Mouse (Mus musculus) thymus, postnatal 25 days (tissue): ENCODE results near the gene Zfhx3.

Experiments
- DNase-seq: peaks from one replicate; pipeline ENCODE4 v3.0.0; 2022

The Zfhx3 gene

DNA sequence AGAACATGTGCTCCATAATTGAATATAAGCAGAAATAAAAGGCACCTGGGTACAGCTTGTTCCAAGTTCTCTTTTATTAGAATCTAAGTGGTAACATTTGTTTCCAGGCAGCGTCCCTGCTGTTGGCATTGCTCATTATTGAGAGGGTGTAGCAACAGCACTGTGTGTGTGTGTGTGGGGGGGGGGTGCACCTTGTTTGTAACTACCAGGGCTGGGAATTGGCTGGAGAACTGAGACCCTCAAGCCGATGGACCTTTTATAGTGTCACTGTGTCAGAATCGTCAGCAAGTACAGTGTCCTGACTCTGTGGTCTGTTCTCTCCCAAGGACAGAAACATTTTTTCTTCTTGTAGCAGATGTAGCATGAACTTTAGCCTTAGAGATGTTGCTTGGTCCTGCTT, 77.2 kb downstream of the Zfhx3 start:
- DNase-seq, result no peak

DNA sequence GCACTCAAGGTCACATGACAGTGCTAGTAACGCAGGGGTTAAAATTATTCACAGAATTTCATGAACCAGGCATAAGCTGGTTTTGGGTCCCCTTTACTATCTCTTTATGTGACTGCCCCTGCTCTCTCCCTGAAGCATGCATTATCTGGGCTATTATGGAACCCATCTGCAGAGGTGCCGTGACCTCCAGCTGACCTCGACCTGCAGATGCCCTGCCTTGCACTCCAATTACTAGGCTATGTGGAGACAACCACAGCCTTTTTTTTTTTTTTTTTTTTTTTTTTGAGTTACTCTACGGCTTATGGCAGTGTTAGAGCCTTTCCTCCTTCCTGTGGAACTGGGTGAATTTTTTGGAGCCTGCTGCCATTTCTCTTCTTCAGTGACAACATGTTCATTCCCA, 80.0 kb downstream of the Zfhx3 start:
- no peak for DNase-seq

DNA sequence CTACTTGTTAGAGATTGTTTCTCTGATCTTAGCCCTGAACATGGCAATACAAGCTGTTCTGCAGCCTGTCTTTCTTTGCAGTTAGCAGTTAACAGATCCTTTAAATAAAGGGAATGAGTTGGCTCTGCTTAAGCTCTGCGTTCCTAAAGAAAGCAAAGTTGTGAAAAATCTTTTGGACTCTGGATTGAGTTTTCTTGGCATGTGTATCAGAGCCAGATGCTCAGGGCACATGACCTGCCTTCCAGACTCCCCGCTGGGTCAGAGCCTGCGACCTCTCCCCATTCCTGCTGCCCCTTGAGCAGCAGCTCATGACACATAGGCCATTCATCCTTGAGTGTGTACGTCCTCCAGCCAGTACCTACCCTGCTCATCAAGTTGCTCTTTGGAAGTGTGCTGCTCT, 81.9 kb downstream of the Zfhx3 start:
- DNase-seq, result no peak

DNA sequence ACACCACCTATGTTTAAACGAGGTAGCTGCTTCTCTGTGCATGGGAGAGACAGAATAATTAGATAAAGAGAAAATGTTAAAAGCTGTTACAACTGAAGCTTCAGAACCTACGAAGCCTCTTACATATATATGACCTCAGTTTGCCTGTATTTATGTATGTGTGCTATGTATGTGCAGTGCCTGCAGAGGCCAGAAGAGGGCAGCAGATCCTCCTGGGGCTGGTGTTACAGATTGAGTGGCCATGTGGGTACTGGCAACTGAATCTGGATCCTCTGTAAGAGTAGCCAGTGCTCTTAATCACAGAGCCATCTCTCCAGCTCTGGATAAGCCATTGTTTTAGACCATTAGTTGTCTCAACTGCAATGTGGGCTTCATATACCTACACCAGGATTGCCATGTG, 82.8 kb downstream of the Zfhx3 start:
- DNase-seq, result peak; percentile 2

DNA sequence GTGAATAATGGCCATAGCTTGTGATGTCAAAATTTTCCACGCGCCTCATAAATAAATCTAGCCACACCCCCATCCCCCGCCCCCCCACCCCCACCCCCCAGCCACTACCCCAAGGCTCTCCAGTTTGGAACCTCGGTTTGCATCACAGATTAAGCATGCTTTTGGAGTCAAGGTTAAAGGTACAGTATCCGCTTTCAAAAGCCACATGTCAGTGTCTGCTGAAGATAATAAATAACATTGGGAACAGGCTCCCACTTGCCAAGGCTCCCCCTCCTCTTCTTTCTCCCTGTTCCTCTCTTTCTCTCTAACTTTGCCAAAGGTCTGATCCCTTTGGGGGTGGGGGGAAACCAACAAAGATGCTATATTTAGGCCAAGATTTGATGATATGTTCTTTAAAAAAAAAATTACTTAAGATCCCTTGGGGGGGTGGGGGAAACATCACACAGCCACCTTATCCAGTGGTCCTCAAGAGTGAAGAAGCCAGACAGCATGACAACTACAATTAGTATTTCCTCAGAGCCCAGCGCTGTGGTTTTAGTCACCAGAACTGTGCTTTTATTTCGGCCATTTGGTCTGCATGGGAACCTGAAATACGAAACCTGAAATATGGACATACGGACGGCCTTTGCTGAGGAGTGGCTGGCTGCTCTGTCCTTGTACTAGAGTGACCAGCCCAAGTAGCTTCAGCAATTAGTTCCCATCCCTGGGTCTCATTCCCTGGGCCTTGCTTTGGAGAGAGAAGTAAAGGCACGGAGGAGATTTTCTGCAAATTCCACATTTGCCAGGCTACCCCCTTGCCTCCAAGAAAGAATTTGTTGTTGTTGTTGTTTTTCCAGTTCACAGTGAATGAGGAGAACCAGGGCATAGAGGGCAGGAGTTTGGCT, 84.4 kb downstream of the Zfhx3 start:
- DNase-seq, result no peak

DNA sequence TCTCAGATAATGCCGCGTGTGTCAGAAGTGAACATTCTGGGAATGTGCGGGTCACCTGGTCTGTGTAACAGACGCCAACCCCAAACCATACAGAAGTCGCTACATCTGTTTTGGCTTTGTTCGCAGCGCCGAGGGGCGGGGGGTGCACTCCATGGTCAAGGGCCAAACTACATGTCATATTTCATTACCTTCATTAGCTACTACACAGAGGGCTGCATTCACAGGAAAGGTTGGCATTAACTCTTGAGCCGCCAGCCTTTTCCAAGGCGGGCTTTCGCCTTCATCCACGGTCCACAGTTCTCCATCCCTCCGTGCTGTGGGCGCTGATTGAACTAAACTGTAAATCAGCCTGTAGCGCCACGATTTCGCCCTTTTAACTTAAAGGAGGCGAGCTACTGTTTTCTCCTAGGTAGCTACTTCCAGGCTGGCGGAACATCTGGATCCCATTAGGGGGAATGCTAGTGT, 85.1 kb downstream of the Zfhx3 start:
- no peak for DNase-seq

DNA sequence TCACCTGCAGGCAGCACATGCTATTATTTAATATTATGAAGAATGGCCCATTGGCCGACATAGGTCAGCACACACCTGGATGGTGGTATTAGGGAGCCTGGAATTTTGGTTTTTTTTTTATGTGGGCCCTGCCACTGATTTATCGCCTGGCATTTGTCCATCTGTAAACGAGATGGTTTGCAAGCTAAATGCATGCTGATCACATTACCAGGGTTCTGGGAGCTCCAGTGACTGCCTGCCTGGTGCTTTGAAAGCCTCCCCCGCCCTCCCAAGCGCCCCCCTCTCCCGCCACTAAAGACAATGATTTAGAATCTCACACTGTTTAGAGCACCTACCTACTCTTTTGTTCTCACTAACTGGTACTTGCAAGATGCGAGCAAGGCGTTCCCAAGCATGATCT, 86.0 kb downstream of the Zfhx3 start:
- DNase-seq, result no peak

DNA sequence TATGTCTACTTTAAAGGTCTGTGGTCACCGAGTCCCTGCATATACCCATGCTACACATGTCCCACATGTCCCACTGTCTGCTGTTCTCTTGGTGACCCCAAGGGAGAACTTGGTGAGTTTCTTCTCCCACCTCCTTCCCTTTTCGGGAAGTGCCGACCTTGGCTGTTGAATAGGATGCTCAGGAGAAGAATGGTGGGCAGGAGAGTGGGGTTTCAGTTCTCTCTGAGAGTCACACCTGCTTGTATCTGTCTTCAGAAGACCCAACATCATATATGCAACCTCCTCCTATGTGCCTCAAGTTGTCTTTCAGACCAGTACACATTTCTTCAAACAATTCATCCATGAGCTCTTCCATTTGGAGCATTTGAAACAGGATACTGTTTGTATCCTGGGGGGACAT, 88.7 kb downstream of the Zfhx3 start:
- DNase-seq, result no peak

DNA sequence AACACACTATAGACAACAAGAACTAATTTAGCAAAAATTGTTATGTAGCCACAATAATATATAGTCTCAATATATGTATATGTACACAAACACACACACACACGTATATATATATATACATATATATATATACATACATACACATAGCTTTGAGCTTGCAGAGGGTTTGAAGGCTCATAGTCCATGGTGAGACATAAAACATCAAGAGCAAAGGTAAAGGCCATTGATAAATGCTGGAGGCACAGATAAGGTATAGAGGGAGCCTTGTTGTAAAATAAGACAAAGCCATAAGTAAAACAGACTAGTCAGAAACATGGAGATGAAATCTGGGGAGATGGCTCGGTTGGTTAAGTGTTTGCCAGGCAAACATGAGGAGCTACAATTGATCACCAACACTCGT, 91.6 kb downstream of the Zfhx3 start:
- no peak for DNase-seq

DNA sequence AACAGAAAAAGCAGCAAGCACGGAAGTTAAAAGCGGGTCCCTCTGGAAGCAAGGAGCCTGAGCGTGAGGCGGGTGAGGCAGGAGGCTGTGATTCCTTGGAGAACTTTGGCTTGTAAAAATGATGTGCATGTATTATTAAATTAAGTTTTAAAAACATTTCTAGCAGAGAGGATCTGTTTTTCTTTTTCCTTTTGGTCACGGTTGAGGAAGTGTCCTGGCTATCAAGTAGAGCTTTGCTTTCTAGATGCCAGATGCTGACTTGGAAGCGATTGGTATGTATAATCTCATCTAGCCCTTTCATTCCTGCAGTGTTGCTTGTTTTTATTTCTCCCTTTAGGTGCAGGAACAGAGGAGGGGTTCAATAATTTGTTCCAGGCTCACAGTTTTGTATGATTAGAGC, 92.3 kb downstream of the Zfhx3 start:
- DNase-seq, result no peak

DNA sequence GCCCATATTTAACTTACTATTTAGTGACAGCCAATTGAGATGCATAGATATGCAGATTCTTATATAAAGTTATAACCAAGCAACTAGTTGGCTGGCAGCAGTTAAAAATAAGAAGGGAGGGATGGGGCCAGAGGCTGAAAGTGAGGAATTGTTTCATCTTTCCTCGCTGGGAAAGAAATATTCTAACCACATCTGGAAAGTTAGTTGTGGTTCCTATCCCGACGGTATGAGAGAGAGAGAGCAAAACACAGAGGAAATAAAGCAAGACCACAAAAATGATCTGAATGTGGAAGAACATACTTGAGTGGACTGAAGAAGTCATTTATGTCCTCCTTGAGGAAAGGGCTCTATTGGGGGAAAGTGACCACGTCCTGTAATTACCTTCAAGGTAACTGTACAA, 101.2 kb downstream of the Zfhx3 start:
- no peak for DNase-seq

DNA sequence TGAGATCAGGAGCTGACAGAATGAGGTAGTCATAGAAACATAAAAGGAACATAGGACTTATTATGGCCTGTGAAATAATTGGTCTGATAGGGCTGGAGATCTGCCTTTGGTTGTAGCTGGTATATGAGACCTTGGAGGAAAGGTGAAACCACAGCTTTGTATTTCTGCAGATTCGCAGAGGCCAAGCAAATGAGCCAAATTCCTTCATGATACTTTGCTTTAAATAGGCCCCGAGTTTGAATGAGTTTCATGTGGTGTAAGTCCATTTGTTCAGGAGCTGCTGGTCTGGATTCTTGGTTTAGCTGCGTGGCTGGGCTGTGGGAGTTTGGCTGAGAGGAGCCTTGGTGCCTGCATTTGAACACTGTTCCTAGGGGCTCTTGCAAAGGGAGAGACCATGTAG, 101.7 kb downstream of the Zfhx3 start:
- no peak for DNase-seq

DNA sequence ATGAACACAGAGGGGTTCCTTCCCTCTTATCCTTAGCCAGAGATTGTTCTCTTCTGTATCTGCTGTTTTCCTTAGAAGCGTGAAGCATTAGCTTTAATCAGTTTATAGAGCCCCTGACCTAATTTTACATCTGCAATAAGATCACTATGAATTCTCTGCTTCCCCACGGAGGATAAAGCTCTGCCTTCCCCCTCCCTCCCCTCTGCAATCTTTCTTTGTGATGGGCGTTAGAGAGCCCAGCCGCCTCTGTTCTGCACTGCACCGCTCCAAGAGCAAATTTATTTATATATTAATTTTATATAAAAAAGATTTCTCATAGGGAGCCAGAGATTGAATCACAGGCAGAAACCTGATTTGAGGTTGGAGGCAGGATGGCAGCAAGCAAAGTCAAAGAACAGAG, 113.8 kb downstream of the Zfhx3 start:
- no peak for DNase-seq

DNA sequence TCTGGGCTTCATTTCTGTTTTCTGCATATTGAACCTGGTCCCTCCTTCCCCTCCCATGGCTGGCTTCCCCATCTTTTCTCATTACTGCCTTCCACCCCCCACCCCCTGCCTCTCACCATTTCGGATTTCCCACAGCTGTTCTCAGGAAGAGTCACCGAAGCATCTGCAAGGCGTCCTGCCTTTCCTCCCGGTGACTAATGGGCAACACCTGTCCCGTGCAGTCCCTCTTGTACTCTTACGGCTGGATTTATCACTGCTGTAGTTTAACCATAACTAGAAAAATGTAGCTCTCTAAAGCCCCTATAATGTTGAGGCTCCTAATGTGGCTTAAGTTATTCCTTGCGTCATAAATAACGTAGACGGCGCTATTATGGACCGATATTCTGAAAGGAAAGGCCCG, 119.5 kb downstream of the Zfhx3 start:
- DNase-seq, result no peak

DNA sequence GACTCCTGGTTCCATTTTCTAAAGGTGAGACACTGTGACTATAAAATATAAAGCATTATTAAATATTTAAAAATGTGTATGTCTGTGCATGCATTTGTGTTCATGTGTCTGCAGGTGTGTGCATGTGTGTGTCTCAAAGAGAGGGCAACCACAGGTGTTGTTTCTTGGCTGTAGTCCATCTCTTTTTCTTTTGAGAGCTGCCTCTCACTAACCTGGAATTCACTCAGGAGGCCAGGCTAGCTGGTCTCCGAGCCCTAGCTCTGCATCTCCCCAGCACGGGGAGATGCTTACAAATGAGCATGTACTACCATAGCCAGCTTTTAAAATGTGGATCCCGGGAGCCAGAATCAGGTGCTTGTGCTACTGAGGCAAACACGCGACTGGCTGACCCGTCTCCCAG, 124.7 kb downstream of the Zfhx3 start:
- DNase-seq, result no peak

DNA sequence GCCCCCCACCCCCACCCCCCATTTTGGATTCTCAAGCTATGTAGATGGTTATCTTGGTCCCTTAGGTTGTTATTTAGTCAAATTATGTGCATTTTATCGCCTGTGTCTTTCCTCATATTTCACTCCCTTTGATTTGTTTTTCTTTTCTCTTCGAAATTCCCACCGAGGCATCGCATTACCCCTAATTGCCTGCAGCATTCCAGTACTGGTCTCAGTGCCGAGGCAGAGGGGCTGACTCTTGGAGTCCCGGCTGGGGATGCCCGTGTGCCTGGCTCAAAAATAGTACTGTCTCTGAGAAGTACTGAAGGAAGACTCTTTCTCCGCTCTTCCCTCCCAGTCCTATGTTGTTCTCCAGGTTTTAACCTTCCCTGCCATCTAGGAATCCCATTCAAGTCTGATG, 125.8 kb downstream of the Zfhx3 start:
- DNase-seq, result no peak

DNA sequence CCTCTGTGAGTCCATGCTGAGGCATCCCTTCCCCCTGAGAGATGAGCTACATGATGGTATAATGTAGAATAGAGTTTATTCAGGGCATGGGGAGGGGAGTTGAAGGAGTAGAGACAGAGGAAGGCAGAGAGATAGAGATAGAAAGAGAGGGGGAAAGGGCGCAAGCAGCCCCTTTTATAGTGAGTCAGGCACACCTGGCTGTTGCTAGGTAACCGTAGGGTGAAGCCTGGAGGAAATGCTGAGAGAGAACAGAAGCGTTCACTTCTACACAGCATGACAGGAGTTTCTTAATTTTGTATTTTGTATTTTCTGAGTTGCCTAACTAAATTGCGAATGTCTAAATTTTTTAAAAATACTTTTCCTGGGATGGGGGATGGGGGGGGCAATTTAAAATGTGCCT, 128.0 kb downstream of the Zfhx3 start:
- no peak for DNase-seq

DNA sequence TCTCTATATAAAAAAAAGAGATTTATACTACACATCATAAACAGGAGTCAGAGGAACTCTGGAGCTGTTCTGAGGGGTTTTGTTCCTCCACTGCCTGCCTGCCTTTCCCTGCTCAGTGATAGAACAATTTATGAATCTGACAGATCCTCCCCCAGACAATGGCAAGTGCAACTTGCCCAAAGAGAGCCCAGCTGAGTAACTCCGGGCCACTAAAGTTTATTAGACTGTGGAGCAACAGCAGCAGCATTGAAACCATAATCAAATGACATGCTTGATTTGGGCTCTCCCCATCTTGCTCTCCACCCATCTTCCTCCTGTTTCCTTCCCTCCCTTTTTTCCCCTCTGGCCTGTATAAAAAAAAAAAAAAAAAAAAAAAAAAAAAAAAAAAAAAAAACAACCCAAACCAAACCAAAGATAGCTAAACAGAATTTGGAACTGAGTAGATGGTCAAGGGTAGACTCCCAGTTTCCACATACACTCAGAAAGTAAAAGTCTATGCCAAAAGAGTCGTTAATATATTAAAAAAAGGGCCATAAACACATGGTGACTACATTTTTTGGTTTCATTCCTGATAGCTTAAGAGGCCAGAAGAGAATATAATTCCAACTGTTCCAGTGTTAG, 129.8 kb downstream of the Zfhx3 start:
- DNase-seq, result no peak

DNA sequence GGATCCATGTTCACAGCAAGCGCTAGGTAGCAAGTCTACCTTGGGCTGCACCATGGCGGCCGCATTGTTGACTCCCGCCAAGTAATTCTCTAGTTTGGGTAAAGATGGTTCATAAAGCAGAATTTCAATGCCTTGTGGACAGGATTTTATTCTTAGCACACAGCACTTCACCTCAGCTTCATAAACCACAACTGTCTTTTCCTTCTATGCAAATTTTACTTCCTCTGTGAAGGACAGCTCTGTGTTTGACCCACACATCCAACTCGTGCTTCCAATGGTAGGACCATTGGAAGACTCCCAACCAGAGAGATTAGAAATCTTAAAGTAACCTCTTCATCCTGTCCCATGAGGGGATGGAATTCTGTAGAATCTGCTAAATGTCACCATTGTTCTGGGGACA, 130.4 kb downstream of the Zfhx3 start:
- DNase-seq, result no peak

DNA sequence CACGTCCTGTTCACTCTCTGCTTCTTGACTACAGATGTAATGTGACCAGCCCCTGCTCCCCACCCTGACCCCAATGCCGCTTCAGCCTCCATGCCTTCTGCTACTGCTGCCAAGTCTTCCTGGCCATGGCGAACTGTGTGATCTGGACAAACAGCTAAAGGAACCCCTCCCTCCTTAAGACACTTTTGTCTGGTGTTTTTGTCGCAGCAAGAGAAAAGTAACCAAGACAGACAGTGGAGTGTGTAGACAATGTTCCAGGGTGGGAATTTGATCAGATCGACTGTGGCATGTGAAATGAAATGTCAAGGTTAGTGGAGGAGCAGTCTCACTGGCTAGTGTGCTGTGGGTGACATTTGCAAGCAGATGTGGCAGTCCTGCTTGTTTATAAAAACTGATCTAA, 132.7 kb downstream of the Zfhx3 start:
- DNase-seq, result no peak

DNA sequence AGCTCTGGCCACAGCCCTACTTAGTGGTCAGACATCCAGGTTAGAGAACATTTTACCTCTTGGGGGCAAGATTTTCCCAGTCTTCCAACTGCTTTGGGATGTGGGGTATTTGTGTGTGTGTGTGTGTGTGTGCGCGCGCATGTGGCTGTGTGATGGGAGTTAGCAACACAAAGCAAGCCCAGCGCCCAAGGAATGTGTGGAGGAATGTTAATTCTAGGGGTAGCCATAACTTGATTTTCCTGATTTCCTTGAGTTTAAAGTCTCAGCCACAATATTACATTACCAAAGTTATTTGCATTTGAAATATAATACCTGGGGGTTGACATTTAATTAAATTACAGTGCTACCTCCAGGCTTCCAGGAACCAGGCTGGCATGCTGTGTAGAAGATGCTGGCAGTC, 136.3 kb downstream of the Zfhx3 start:
- no peak for DNase-seq

DNA sequence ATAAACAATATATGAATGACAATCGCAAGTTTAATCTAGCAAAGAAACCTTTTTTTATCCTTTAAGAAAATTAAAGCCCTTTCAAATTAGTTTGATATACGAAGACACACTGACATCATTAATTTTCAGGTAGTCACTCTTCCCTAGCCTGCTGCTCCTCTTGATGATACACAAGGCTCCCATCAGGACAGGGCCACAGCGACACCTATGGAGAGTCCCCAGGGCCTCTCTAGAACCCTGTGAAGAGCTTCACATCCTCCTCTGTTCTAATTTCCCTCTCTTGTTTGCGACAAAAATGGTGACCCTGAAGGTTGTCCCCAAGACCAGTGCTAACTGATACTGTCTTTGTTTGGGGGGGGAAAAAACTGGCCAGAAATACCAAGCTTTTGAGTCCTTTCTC, 144.5 kb downstream of the Zfhx3 start:
- DNase-seq, result no peak

DNA sequence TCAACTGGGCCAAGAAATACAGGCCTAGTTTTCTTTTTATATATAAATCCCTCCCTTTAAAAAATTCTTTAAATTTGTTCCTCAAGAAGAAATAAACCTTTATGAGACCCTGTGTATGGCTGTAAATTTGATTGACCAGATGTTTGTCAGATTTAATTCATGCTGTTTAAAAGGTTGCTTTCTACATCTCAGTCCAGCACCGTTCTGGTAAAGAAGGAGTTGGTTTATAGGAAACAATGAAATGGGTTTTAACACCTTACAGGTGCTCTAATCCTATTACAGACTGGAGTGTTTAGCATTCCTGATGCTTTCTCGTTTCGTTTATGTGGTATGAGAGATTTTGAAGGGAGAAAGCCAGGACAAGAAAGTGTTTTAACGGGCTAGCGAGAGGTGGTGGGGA, 147.2 kb downstream of the Zfhx3 start:
- DNase-seq, result no peak

DNA sequence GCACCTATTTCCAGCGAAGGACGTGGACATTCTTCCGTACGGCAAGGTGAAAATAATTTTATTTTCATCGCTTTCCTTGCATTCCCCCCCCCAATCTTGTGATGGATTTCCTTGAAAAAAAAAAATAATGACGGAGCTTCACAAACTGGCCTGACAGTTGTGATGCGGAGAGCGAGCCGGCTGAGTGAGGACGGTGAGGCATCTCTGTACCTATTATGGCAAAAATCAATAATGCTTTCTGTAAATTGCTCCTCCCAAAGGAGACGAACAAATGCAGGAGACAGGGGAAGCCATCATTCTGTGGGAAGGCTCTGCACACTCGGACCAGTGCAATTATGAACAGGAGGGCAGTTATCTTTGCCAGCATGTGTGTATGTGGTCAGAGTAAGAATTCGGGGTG, 156.2 kb downstream of the Zfhx3 start:
- DNase-seq, result no peak

DNA sequence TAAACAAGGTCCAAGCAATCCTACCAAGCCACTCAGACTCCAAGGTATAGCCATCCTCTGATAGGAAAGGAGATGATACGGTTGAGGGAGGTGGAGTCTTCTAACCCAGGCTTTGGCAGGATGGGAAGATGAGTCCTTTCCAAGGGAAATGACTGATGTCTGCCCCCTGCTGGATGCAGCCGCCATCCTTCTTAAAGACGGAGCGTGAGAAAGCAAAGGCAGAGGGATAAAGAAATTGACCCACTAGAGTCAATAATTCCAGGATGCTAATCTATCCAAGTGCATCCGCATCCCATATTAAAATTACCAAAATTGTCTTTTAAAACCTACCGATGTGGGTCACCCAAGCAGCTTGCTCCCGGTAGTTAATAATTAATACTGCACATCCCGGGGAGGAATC, 158.7 kb downstream of the Zfhx3 start:
- DNase-seq, result peak; percentile 5
